Mouse (Mus musculus): ENCODE results near the gene Dmrta2.

Dmrta2 gene

GRCm38 (mm10) chr4:109977148-109978067 lies at the start of gene Dmrta2:
Gene Dmrta2 (plus strand): TSS chr4:109978053.
- CTCF ChIA-PET: no interaction called here

GRCm38 (mm10) chr4:109929058-109929457 lies 48.8 kb upstream of the Dmrta2 start:
- CTCF ChIA-PET: interaction anchor here (0.6 kb wide), 2 partner anchors 8 to 9 kb away, joined by 3 to 8 read pairs; no protein-coding TSS in a partner anchor

- CTCF ChIA-PET: no interaction called here
Observed at GRCm38 (mm10) chr4:109930445-109930844, 47.4 kb upstream of the Dmrta2 start.

DNA sequence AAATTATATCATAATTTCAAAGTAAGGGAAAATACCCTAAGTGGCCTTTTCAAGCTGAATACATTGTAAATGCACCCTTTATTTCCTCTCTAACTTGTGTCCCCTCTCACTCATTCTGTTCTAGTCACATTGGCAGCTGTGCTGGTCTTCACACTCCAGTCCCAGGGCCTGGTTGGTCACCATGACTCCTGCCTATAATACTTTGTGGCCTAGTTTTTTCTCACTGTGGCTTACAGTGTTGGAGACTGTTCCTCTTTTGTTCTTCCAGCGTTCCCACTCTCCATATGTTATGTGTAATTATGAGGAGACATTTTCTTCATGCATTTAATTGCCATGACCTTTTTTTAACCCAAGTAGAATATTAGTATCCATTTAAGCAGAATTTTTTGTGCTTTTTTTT lies 46.9 kb upstream of the Dmrta2 start:
- CTCF ChIA-PET: interaction anchor here (0.7 kb wide), 1 partner anchor 109 kb away, joined by 3 read pairs; no protein-coding TSS in a partner anchor

DNA sequence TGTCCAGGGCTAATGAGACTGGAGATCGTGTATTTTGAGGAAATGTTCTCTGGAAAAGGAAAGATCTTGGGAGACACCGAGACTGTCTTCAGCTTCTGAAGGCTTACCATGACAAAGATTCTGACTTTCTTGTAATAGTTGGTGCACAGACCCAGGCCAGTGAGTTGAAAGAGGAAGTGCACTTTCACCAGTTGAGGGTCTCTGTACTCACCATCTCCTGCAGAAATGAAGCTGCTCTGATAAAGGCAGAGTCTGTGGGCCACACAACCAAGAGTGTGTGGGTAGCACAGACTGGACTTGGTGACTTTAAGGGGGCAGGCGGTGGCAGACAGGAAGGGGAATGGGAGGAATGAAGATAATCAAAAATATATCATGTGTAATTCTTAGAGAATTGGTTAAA lies 41.3 kb upstream of the Dmrta2 start:
- CTCF ChIA-PET: no interaction called here

- CTCF ChIA-PET: no interaction called here
Observed at GRCm38 (mm10) chr4:109939291-109939690, 38.6 kb upstream of the Dmrta2 start.

DNA sequence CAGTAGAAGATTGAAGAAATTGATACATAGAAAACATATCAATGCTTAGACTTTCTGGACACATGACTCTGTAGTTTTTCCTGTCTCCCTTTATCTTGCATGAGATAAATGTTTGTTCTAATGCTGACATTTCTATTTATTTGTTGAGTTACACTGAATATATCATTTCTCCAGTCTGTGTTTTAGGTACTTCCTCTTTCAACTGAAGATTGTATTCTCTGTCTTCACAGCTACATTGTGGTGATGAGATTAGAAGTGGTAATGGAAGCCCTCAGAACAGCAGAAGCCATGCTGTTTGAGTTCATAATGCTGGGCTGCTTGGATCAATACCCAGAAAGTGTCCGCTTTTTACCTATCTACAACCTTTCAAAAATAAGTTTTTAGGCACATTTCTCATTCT lies 32.3 kb upstream of the Dmrta2 start:
- CTCF ChIA-PET: no interaction called here

- CTCF ChIA-PET: no interaction called here
Observed at GRCm38 (mm10) chr4:109949307-109949706, 28.5 kb upstream of the Dmrta2 start.

GRCm38 (mm10) chr4:109953509-109953908 lies 24.3 kb upstream of the Dmrta2 start:
- CTCF ChIA-PET: no interaction called here

DNA sequence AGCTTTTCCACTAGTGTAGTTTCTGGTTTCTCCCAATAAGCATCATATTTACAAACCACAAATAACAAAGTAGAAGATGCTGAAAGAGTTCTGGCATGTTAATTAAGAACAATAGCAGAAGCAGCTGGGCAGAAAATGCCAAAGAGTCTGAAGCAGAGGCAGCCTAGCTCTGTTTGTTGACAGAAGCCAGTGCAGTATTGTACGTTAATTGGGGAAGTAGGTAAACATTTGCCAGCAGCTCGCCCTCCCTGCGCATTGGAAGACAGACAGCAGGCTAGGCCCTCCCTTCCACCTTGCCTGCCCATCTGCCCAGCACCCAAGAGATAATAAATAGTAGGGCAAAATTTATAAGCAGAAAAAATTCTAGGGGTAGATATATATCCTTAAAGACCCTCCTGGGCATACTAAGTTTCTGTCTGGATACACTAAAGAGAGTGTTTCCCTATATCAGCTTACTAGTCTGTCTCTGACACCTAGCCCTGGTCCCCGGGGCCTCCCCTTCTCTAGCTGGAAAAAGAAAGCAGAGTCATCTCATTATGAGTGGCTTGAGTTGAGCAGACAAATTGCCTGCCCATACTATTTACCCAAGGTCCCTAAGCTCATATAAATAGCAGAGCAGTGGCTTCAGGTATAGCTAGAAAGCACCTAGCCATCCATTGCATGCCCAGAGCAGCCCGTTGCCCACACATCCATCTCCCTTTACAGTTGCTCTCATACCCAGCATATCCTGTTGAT lies 17.5 kb upstream of the Dmrta2 start:
- CTCF ChIA-PET: interaction anchor here (0.6 kb wide), 1 partner anchor 10 kb away, joined by 3 read pairs; no protein-coding TSS in a partner anchor

GRCm38 (mm10) chr4:109963570-109964279 lies 14.1 kb upstream of the Dmrta2 start:
- CTCF ChIA-PET: interaction anchor here (0.6 kb wide), 1 partner anchor 1115 kb away, joined by 7 read pairs; no protein-coding TSS in a partner anchor

DNA sequence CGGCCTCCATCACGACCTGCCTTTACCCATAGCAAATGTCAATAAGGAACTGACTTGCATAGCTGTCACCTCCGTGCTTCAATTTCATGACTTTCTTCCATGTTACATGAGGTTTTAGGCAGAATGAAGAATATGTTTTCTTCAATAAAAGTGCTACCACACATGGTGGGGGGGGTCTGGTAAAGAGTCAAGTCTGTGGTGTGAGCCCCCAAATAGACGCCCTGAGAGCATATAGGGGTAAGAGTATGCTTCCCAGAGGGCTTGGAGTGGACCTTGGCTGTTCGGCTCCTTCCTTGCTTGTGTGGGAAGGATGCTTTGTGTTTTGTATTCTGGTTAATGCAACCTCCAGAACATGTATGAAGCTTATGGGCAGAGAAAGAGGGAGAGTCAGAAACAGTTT lies 8.3 kb upstream of the Dmrta2 start:
- CTCF ChIA-PET: no interaction called here

GRCm38 (mm10) chr4:109973991-109974654 lies 3.7 kb upstream of the Dmrta2 start:
- CTCF ChIA-PET: interaction anchor here (0.6 kb wide), 1 partner anchor 737 kb away, joined by 3 read pairs; no protein-coding TSS in a partner anchor

- CTCF ChIA-PET: interaction anchor here (0.6 kb wide), 1 partner anchor 737 kb away, joined by 3 read pairs; no protein-coding TSS in a partner anchor
Observed at GRCm38 (mm10) chr4:109974655-109975380, 3.0 kb upstream of the Dmrta2 start.

DNA sequence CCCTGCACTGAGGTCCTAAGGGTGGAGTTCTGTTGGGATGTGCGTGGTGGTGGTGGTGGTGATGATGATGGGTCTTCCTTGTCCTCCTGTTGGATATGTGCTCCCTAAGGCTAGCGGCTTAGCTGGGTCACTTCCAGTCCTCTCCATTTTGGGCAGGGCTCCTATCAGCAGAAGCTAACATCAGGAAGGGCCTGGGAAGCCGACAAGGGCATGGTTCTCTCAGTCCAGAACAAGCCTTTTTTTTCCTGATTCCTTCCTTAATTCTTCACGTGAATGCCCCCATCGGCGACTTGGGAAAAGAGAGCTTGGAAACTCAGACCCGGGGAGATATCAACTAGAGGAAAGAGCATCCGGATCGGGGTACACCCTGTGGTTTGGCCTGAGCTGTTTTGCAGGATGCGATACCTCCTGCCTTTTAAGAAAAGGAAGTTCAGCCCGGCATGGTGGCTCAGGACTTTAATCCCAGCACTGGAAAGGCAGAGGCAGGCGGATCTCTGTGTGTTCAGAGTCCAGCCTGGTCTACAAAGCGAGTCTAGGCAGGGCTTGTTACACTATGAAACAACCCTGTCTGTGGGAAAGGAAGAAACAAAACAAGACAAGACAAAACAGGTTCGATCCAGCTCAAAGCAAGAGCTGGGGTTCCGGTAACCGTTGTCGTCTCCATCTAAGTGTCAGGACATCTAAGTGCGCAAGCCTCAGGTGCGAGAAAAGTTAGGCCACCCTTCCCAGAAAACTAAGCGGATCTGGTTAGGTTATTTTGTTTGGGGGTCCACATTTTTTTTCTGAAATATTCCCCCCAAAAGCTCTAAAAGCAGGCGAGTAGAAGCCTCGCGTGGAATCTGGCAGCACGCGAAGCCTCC lies 2.2 kb upstream of the Dmrta2 start:
- CTCF ChIA-PET: no interaction called here

DNA sequence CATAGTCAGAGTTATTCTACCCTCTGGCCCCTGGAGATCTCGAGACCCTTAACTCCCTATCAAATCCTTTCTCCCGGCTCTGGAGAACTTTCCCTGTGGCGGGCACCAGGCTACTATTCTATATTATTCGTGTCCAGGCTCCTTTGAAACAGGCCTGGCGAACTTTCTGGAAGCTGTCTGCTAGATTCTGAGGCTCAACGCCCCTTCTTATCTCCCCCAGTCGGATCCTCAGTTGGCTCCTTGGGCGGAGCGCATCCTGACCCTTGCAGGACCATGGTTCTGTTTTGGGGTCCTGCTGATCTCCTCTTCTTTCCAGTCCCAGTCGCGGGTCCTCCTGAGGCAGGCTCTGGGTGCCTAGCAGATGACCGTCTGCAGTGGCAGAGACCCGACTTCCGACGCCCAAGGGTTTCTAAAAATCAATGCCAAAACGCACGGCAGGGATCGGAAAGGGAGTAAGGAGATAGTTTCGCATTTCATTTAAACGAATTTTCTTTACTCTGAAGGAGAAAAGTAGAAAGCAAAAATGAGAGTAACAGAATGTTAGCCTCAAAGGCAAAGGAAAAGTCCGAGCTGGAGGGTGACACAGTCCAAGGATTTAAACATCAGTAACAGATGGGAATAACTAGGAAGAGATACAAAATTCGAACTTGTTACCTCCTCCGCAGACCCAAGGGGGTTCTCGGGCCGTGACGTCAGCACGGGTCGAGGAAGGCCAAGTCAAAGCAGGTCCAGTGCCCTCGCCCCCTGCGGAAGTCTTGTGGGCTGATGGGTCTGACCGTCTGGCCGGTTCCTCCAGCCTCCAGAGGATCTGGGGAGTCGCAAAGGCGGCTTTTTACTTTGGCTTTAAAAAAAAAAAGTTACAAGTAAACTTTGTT lies 1.3 kb upstream of the Dmrta2 start:
- CTCF ChIA-PET: no interaction called here

DNA sequence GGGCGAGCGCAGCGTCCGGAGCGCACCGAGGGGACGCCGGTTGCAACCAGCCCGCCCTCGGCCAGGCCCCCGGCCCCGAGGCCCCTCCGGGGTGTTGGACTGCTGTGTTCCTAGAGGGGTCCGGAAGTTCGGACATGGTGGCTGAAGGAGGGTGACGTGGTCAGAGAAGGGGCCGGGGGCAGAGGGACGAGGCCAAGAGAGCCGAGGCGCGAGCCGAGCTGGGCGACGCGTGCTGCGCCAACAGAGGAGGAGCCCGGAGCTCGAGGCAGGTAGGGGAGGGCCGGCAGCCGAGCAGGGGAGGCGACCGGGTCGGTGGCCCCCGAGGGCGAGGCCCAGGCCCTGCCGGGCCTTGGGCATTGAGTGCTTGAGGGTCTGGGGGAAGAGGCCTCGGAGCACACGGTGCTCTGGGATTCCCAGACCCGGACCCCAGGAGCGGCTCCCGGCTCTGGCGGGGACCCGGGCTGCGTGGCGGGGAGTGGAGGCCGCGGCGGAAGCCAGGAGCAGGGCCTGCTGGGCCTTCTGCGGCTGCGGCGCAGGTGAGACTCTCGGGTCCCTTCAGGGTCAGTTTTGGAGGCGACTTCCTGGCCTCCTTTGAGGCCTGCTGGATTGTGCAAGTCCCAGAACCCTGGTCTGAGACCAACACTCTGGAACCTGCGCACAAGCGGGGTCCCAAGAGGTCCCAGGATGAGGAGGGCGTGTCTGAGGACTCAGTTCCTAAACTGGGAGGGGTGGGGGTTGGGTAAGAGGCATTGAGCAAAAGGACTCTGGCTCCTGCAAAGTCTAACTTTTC lies 410 bp downstream of the Dmrta2 start:
- CTCF ChIA-PET: no interaction called here

GRCm38 (mm10) chr4:109978858-109979340 lies 1.0 kb downstream of the Dmrta2 start:
- CTCF ChIA-PET: no interaction called here

Measured in spleen, embryonic (tissue).